Mouse (Mus musculus) WW6 (cell line): ENCODE results near the gene Gng12.
A peak's percentile ranks its signal among the peaks of the same experiment; 100 is the strongest.
"Not testable (repeated sequence)": the region's sequence is repeated elsewhere in the genome, so short reads cannot be mapped to it uniquely, and the experiment has no call there.

Source experiments
- DNase-seq: peaks from one replicate; pipeline ENCODE4 v3.0.0-alpha.2; 2013; ENCODE audit warnings: low read depth, low spot score

The Gng12 gene

GRCm38 (mm10) chr6:67027438-67028142 is 131.4 kb downstream of the Gng12 start:
- DNase-seq: no peak

GRCm38 (mm10) chr6:67029312-67029950 is 133.2 kb downstream of the Gng12 start:
- no peak for DNase-seq

GRCm38 (mm10) chr6:67029987-67030386 is 133.8 kb downstream of the Gng12 start:
- no peak for DNase-seq

GRCm38 (mm10) chr6:67030416-67030815 is 134.2 kb downstream of the Gng12 start:
- no peak for DNase-seq

DNA sequence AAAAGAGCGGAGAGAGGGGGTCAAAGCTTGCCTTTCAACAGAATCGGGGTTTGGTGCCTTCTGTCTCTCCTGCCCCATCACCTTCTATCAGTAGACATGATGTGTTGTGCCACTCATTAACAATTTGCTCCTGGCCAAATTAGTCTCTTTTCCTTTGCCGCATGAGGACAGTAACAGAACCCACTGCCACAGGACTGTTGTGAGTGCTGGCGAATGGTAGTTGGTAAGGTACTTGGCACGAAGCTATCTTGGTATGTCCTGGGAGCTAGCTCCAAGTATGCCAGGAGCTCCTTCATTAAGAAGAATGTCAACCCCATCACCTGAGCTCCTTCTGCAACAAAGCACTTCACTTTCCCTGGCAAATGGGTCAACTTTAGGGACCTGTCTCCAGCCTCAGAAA is 134.6 kb downstream of the Gng12 start:
- no peak for DNase-seq

DNA sequence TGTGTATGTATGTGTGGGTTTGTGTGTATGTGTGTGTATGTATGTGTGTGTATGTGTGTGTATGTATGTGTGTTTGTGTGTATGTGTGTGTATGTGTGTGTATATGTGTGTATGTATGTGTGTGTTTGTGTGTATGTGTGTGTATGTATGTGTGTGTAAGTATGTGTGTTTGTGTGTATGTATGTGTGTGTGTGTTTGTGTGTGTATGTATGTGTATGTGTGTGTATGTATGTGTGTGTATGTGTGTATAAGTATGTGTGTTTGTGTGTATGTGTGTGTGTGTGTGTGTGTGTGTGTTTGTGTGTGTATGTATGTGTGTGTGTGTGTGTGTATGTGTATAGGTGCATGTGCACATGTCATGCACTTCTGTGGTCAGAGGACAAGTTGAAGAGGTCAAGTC is 136.4 kb downstream of the Gng12 start:
- DNase-seq: not testable (repeated sequence)

DNA sequence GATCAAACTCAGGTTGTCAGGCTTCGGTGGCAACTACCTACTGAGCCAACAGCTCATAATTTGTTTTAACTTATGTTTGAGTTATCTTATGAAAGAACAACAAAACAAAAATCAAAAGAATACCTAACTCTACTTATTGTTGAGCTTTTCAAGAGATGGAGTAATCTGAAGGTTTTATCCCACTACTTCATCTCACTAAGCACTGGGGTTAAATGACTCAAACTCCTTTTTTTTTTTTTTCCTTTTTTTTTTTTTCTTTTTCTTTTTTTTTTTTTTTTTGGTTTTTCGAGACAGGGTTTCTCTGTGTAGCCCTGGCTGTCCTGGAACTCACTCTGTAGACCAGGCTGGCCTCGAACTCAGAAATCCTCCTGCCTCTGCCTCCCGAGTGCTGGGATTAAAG is 136.8 kb downstream of the Gng12 start:
- DNase-seq: not testable (repeated sequence)

- DNase-seq: no peak
These were observed 137.4 kb downstream of the Gng12 start for GRCm38 (mm10) chr6:67033604-67034003.

DNA sequence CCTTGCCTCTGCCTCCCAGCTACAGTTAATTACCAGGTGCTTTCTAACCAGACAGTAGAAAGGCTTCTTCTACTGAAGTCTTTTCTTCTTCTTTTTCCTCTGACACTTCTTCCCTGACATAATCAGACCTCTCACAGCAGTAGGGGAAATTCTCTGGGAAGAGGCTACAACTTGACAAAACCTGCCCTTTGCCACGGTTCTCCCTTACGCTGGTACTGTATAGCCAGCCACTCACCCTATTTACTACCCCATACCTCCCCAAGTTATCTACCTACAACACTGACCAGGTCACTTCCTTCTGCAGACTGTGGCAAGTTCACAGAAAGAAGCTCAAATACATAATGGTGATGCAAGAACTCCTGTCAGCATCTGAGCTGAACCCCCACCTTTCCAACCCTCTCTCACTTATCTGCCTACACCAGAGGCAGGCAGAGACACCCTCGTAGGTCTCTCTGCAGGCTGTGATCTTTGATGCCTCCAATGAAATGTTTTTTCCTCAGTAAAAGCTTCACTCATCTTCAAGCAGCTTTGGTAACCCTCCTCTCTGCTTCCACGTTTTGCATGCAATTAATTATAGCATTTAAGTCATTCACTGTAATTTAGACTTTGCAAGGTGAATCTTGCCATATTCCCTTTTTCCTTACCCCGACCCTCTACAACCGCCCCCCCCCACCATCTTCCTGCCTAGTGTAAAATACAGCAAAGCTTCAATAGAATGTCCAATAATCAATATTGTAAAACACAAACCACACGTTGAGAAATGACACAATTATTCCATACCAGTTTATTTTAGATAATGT is 138.3 kb downstream of the Gng12 start:
- DNase-seq: no peak

DNA sequence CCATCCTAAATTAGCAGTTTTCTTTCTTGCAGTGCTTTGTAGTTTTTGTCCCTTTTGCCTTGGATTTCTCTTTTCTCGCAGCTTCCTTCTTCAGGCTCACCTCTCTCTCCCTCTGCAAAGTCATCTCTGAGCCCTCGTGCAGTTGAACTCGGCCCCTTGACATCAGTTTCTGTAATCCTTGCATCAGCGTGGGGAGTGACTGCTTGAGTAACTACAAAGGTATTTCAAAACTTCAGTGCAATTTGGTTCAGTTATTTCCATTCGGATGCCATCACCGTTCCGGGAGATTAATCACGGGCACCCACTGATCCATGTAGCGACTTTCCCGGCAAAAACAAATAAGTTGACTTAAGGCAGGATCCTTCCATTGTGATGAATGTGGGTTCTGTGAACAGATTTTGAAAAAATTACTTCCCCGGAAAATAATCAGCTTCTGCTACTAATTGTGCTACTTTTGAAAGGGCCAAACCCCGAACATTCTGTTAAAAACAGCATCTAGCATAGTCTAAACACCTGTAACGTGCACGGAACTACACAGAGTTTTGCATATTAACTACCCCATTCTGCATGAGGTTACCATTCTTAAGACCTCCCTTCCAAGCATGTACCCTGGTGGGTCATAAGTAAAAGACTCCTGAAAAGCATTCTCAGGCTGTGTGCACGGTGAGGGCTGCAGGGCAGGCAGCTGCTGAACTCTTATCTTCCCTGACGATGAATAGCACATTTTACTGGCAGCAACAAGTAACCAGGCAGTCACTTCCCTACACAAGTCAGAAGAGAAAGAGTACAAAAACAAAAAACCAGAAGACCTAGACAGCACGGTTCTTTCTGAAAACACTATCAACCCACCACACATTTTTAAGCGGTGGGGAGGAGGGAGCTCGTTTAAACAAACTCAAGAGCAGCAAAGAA is 139.4 kb downstream of the Gng12 start:
- DNase-seq: no peak

DNA sequence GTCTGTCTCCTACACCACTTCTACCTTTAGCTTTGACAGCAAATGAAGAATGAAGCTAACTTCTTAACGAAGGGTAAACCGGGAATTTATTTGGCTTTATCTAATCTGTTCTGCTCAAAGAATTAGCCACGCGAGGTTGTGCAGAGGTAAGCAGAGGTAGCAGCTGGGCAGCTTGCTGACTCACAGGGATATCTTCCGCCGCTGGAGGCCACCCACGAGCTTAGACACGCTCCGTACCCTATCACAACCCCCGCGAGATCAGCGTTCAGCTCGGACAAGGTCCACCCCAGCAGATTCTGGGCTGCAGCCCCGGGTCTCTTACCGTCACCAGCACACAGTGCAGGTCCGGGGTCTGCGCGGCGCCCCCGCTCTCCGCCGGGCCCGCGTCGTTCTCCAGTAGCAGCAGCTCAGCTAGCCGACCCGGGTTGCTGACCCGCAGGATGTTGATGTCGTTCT is 140.2 kb downstream of the Gng12 start:
- DNase-seq: peak; percentile 54

DNA sequence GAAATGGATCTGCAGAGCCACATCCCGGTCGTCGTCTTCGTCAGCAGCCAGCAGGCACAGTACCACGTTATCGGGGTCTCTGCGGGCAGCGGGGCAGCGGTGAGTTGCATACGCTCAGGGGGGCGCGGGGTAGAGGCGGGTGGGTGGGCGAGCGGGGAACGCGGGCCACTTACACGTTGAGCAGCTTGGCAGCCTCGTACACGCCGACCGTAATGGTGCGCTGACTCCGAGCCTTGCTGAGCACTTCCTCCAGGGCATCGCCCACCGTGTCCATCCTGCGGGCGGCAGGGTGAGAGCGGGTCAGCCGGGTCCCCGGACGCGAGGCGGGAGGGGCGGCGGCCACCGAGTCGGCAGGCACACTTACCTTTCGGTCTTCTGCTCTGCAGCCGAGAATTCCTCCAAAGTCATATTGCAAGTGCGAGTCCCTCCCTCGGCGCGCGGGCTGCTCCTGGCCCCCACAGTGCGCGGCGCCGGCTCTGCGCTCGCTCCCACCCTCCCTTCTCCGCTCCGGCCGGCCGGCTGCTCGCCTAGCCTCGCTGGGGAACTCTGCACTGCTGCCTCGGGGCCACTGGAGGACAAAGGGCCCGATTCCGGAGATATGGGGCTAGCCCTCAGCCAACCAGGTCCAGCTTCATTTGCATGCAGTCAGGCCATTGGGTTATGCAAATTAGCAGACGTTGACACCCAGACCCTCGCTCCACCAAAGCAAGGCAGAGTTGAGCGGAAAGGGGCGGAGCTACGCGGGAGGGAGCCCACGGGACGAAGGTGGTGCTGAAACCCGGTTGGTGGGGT is 140.8 kb downstream of the Gng12 start, which contains the start of gene Gadd45a:
Gene Gadd45a (minus strand): TSS at position 621 of the 792 bp plus-strand sequence.
- DNase-seq: peak; percentile 94

DNA sequence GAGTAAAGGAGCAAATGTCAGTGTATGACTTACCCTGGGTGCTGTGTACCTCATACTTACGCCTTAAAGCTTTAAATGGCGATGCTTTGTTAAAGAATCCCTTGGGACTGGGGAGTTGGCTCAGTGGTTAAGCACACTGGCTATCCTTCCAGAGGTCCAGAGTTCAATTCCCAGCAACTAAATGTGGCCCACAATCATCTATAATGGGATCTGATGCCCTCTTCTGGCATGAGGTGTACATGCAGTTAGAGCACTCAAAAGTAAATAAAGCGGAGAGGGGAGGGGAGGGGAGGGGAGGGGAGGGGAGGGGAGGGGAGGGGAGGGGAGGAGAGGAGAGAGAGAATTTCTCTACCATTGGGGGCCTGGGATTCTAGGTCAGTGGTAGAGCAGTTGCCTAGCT is 142.8 kb downstream of the Gng12 start:
- DNase-seq: no peak

DNA sequence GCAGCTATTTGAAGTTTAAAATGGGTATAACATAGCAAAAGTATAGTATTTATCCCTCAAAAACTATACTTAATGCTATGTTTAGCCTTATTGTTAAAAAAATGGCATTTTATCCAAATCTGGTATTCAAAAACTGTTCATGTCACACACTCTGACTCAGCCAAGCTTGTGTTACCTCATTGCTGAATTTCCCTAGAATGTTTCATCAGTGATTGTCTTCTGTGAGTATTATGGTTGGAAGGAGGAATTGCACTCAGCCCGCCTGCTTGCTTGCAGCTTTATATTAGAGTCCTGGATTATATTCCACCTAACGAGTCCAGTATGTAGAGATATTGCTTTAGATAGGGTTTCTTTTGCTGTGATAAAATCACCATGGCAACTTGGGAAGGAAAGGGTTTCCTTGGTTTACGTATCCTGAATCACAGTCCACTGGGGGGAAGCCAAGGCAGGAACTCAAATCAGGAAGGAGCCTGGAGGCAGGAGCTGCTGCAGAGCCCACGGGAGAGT is 144.8 kb downstream of the Gng12 start:
- no peak for DNase-seq

- DNase-seq: no peak
These were observed 149.2 kb downstream of the Gng12 start for GRCm38 (mm10) chr6:67045424-67045823.

- no peak for DNase-seq
These were observed 150.7 kb downstream of the Gng12 start for GRCm38 (mm10) chr6:67046937-67047336.

DNA sequence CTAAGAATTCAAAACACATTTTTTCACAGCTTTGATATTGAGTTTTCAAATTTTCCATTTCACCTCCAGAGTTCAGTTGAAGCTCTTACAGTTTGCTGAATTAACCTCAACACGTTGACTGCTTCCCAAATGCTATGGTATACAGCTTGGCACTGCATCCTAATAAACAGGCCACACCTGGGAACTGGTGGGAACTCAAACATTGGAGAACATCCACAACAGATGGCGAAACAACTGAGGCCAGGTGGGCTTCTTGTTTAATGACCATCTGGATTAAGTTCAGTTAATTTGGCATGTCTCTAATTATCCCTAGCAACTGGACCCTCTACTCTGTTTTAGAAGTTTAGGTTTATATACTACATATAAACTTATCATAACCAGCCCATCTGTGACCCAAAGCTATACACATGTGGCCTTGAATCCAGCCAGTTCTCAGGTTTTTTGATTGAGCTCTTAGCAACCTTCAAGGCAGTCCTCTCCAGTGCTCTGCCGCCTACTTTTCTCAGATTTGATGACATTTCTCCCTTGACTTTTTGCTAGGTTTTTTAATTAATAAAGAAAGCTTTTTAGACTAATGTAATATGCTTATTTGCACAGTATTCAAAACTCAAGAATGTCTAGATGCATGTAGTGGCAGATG is 152.0 kb downstream of the Gng12 start:
- DNase-seq: no peak

DNA sequence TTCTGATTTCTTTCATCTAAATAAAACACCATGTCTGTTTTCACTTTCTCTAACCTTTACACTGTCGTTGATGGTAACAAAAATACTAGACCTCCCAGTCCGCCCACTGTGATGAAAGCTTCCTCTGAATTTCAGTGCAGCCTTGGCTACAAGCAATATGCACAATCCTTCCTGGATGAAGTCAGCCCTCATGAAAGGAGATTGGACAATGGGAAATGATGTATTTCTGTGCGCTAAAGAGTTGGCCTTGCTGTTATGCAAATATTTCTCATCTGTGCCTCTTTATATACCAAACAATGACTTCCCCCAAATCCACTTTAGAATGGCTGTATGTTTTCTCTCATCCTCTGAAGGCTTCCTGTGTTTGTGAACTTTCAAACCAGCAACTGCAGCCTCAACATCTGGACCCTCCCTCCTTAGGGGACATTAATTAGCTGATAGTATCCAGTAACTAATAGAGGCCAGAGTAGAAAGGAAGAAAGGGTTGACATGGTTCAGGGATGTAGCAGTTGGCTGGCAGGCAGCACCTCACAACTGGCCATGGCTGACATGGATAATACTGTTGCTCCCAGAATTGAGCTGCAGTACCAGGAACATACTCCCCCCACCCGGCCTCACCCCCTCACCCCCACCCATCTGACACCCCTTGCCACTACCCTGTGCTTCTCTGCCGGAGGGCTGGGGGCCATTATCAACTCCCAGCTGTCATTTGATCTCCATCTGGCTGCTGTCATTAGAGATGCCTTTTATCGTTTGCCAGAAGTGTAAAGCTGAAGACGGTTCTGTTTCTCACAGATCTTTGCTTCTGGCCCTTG is 152.9 kb downstream of the Gng12 start:
- DNase-seq: no peak

- no peak for DNase-seq
These were observed 153.5 kb downstream of the Gng12 start for GRCm38 (mm10) chr6:67049695-67050038.
